Mouse (Mus musculus): Measurements from ENCODE around the gene Bach1.

Bach1 gene

DNA sequence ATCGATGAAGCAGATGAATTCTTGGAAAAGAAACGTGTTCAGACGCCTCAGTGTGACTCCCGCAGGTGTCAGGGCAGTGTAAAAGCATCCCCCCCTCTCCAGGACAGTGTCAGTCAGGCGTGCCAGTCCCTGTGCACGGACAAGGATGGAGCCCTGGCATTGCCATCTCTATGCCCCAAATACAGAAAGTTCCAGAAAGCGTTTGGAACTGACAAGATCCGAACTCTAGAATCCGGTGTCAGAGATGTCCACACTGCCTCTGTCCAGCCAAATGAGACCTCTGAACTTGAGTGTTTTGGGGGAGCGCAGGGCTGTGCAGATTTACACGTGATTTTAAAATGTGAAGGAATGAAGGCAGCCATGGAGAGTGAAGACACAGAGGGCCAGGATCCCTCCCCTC is 20.3 kb downstream of the Bach1 start:
- TF ChIP-seq GATA4 (IDR thresholded peaks at IDR 0.05; ENCODE audit: insufficient replicate concordance, low read length): no peak

DNA sequence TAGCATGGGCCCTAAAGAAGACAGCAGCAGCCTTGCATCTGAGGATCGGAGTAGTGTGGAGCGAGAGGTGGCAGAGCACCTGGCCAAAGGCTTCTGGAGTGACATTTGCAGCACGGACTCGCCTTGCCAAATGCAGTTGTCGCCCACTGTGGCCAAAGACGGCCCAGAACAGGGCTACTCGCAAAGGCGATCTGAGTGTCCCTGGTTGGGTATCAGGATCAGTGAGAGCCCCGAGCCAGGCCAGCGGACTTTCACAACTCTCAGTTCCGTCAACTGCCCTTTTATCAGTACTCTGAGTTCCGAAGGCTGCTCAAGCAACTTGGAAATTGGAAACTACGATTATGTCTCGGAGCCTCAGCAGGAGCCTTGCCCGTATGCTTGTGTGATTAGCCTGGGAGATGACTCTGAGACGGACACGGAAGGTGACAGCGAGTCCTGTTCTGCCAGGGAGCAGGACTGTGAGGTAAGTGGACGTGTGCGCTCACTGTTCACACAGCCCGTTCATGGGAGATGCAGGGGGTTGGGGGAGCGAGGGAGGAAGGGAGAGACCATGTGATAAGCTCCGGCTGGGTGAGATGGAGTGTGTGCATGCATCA is 21.0 kb downstream of the Bach1 start:
- no peak for TF ChIP-seq GATA4 (IDR thresholded peaks at IDR 0.05; ENCODE audit: insufficient replicate concordance, low read length)

DNA sequence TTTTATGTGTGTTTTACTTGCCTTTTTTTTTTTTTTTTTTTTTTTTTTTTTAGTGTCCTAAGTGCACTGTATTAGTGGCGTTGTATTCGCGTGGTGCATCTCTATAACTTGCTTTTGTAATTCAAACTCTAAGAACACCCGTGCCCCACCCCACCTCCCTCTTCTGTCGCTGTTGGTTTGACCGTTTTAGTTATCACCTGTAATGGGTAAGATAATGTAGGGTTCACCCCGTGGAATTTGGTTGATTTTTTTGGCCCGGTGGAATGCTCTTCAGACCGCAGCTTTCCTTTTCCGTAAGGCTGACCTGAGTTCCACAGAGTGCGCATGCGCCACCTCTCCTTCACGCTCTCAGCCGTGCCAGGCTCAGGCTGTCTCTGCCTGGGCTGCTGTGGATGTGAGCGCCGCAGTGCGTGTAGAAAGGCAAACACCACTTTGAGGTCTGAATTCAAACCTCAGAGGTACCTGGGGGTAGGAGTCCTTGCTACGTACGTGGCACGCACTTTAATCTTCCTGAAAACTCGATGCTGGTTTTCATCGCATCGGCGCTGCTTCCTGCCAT is 22.2 kb downstream of the Bach1 start:
- TF ChIP-seq GATA4 (IDR thresholded peaks at IDR 0.05; ENCODE audit: insufficient replicate concordance, low read length): no peak

DNA sequence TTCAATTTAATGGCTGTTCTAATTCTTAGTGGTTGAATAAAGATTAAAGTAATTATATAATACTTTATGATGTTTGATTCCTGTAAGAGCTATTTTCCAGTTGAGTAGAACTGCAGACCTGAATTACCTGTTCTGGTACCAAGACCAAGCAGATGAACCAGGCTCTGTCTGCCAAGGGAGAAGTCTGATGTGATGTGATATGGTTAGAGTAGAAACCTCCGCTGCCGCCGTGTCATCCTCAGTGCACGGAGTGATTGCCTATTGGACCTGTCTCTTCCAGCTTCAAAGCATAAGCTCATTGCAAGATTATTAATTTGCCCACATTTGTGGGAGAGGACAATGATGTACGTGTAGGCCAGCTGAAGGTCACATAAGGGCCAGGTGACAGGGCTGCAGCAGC is 24.1 kb downstream of the Bach1 start:
- TF ChIP-seq GATA4 (IDR thresholded peaks at IDR 0.05; ENCODE audit: insufficient replicate concordance, low read length): no peak

- TF ChIP-seq GATA4 (IDR thresholded peaks at IDR 0.05; ENCODE audit: insufficient replicate concordance, low read length): no peak
Observed at GRCm38 (mm10) chr16:87723479-87723878, 24.7 kb downstream of the Bach1 start.

DNA sequence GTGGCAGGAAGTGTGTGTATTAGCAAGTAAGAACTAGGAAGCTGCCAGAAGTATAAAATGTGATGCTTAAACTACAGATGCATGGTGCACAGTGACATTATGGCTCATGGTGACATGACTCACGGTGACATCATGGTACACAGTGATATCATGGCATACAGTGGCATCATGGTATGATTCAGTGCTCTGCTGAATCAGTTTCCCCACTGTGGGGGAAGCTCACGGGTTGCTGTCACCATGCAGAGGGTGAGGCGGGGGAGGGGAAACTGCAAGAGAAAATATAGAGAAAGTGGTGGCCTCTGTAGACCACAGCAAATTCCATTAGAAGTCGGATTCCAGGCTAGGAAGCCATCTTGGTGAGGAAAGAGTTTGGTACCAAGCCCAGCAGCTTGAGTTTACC is 26.1 kb downstream of the Bach1 start:
- TF ChIP-seq GATA4 (IDR thresholded peaks at IDR 0.05; ENCODE audit: insufficient replicate concordance, low read length): no peak

DNA sequence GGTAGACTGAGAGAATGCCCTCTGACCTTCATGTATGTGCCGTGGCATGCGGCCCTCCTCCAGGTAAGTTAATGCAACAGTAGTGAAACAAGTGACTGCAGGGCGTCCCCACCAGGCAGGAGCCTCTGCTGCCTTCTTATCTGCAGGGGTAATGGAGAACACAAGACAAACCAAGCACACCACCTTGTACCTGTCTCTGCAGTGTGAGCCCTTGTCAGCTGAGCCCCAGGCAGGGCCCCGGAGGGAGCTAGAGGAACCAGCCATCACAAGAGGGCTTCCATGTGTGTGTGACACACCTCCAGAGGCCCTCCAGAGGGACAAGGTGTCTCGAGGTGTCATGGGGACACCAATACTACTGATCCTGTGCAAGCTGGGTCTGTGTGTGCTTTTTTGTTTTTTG is 26.5 kb downstream of the Bach1 start:
- TF ChIP-seq GATA4 (IDR thresholded peaks at IDR 0.05; ENCODE audit: insufficient replicate concordance, low read length): no peak

- no peak; the same call in 1 of the 2 replicates for TF ChIP-seq GATA4 (IDR thresholded peaks at IDR 0.05; ENCODE audit: insufficient replicate concordance, low read length)
Observed at GRCm38 (mm10) chr16:87725963-87726362, 27.2 kb downstream of the Bach1 start.

- no peak for TF ChIP-seq GATA4 (IDR thresholded peaks at IDR 0.05; ENCODE audit: insufficient replicate concordance, low read length)
Observed at GRCm38 (mm10) chr16:87726369-87726768, 27.6 kb downstream of the Bach1 start.

DNA sequence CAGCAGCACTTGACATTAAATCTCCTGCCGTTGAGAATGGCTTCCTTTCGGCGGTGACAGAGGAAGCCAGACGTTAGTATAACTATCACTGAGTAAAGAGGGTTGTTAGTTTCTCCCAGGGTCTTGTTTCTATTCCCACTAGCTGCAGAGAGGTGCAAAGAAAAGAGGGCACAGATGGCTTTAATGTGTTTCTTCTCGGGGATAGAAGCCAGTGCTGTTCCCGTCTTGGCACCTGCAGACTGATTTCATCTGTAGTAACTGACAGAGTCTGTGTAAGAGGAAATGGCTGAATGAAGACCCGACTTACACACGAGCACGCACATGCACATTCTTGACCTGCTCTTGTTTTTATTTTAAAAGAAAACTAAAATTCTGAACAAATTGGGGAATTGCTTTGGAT is 28.5 kb downstream of the Bach1 start:
- no peak for TF ChIP-seq GATA4 (IDR thresholded peaks at IDR 0.05; ENCODE audit: insufficient replicate concordance, low read length)

- TF ChIP-seq GATA4 (IDR thresholded peaks at IDR 0.05; ENCODE audit: insufficient replicate concordance, low read length): no peak
Observed at GRCm38 (mm10) chr16:87727918-87728317, 29.2 kb downstream of the Bach1 start.

GRCm38 (mm10) chr16:87728703-87729102 is 30.0 kb downstream of the Bach1 start:
- no peak for TF ChIP-seq GATA4 (IDR thresholded peaks at IDR 0.05; ENCODE audit: insufficient replicate concordance, low read length)

DNA sequence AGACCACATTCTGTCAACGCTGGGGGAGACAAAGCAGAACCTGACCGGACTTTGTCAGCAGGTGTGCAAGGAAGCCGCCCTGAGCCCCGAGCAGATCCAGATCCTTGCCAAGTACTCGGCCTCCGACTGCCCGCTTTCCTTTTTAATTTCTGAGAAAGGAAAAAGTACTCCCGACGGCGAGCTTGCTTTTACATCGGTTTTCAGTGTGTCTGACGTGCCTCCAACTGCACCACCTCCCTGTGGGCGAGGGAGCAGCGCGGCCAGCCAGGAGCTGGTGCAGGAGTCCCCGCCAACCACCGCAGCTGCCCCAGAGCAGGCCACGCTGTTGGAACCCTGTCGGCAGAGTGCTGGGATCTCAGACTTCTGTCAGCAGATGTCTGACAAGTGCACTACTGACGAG is 30.7 kb downstream of the Bach1 start:
- TF ChIP-seq GATA4 (IDR thresholded peaks at IDR 0.05; ENCODE audit: insufficient replicate concordance, low read length): no peak

GRCm38 (mm10) chr16:87734868-87735381 is 36.2 kb downstream of the Bach1 start:
- no peak for TF ChIP-seq GATA4 (IDR thresholded peaks at IDR 0.05; ENCODE audit: insufficient replicate concordance, low read length)

- TF ChIP-seq GATA4 (IDR thresholded peaks at IDR 0.05; ENCODE audit: insufficient replicate concordance, low read length): no peak
Observed at GRCm38 (mm10) chr16:87736106-87736505, 37.4 kb downstream of the Bach1 start.

DNA sequence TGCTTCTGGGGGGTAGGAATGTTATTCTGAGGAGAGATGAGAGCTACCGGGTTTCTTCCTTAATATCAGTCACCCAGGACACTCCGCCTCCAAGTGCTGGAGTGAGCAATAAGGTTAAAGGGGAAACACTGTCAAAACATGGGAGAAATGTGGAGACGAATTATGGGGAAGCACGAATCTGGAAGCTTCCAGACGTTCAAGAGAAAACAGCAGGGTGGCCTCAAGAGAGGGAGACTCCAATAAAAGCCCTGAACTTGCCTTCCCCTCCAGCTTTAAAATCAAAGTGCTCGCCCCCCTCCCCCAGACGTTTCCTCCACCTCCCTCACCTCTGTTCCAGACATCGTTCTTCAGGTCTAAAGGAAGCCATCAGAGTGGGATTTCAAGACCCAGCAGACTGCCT is 38.6 kb downstream of the Bach1 start:
- TF ChIP-seq GATA4 (IDR thresholded peaks at IDR 0.05; ENCODE audit: insufficient replicate concordance, low read length): no peak
